Mouse (Mus musculus) liver, embryonic 14.5 days (tissue): ENCODE data around the gene Rfx1.

Experiments
- CTCF ChIP-seq: IDR thresholded peaks from 2 replicates; pipeline ENCODE4 v1.5.1; 2016; ENCODE audit warnings: antibody characterized with exemption, low read depth, control low read depth
- EP300 ChIP-seq: IDR thresholded peaks from 2 replicates; pipeline ENCODE4 v1.6.1; 2016; ENCODE audit warnings: antibody characterized with exemption, low read depth

- TF ChIP-seq CTCF = no peak
- TF ChIP-seq EP300 = no peak
Measured at GRCm38 (mm10) chr8:84023085-84023484, 43.5 kb upstream of the Rfx1 start.
